Mouse (Mus musculus): ENCODE data around the gene Slc25a13.

Slc25a13 gene

GRCm38 (mm10) chr6:6112767-6113528 lies 104.0 kb downstream of the Slc25a13 start:
- DNase-seq (ENCODE audit: low read depth): no peak

GRCm38 (mm10) chr6:6107419-6107966 lies 109.5 kb downstream of the Slc25a13 start:
- DNase-seq (ENCODE audit: low read depth): no peak

- no peak for DNase-seq (ENCODE audit: low read depth)
Measured at GRCm38 (mm10) chr6:6105586-6105985, 111.4 kb downstream of the Slc25a13 start.

- DNase-seq (ENCODE audit: low read depth): no peak
Measured at GRCm38 (mm10) chr6:6103469-6103868, 113.5 kb downstream of the Slc25a13 start.

- no peak for DNase-seq (ENCODE audit: low read depth)
Measured at GRCm38 (mm10) chr6:6101605-6102004, 115.4 kb downstream of the Slc25a13 start.

- no peak for DNase-seq (ENCODE audit: low read depth)
Measured at GRCm38 (mm10) chr6:6100892-6101480, 116.0 kb downstream of the Slc25a13 start.

GRCm38 (mm10) chr6:6093978-6094377 lies 123.0 kb downstream of the Slc25a13 start:
- DNase-seq (ENCODE audit: low read depth): no peak

- no peak for DNase-seq (ENCODE audit: low read depth)
Measured at GRCm38 (mm10) chr6:6093522-6093921, 123.5 kb downstream of the Slc25a13 start.

- no peak for DNase-seq (ENCODE audit: low read depth)
Measured at GRCm38 (mm10) chr6:6092497-6092896, 124.5 kb downstream of the Slc25a13 start.

- no peak for DNase-seq (ENCODE audit: low read depth)
Measured at GRCm38 (mm10) chr6:6091016-6091415, 126.0 kb downstream of the Slc25a13 start.

- DNase-seq (ENCODE audit: low read depth): no peak
Measured at GRCm38 (mm10) chr6:6088151-6088550, 128.8 kb downstream of the Slc25a13 start.

GRCm38 (mm10) chr6:6080484-6080883 lies 136.5 kb downstream of the Slc25a13 start:
- DNase-seq (ENCODE audit: low read depth): no peak

GRCm38 (mm10) chr6:6077234-6077633 lies 139.7 kb downstream of the Slc25a13 start:
- DNase-seq (ENCODE audit: low read depth): no peak

GRCm38 (mm10) chr6:6075940-6076447 lies 141.0 kb downstream of the Slc25a13 start:
- no peak for DNase-seq (ENCODE audit: low read depth)

GRCm38 (mm10) chr6:6071038-6071437 lies 145.9 kb downstream of the Slc25a13 start:
- DNase-seq (ENCODE audit: low read depth): no peak

- DNase-seq (ENCODE audit: low read depth): no peak
Measured at GRCm38 (mm10) chr6:6070015-6070414, 147.0 kb downstream of the Slc25a13 start.

GRCm38 (mm10) chr6:6067201-6067600 lies 149.8 kb downstream of the Slc25a13 start:
- no peak for DNase-seq (ENCODE audit: low read depth)

GRCm38 (mm10) chr6:6058548-6058947 lies 158.4 kb downstream of the Slc25a13 start:
- no peak for DNase-seq (ENCODE audit: low read depth)

- DNase-seq (ENCODE audit: low read depth): no peak
Measured at GRCm38 (mm10) chr6:6053946-6054345, 163.0 kb downstream of the Slc25a13 start.

- DNase-seq (ENCODE audit: low read depth): no peak
Measured at GRCm38 (mm10) chr6:6052696-6053095, 164.3 kb downstream of the Slc25a13 start.

GRCm38 (mm10) chr6:6046729-6047424 lies 170.1 kb downstream of the Slc25a13 start:
- DNase-seq (ENCODE audit: low read depth): no peak

GRCm38 (mm10) chr6:6038773-6039550 lies 178.0 kb downstream of the Slc25a13 start:
- DNase-seq (ENCODE audit: low read depth): no peak

Measured in naive thymus-derived CD4-positive, alpha-beta T cell, adult 2 months (primary cell).